ENCODE assay signal across 8 mouse cellular contexts in genomic region chr3:108165532-108166315, GRCm38 (mm10). TPM values are rescaled to one million over a fixed set of nuclear protein-coding genes. Genes with fewer than 3 reads are reported as not detected.
DNase-seq lines count a peak whose midpoint lies in the region; ATAC-seq and TF ChIP-seq lines count a peak whose summit lies in the region.
"Had no signal": no experiment of that assay in that cellular context is flagged by ENCODE, and none has a peak within 500 bp of the region (broad histone marks: within the 10 kb centered on the region; RNA-seq: fewer than 3 reads in every experiment).

No protein-coding gene starts in this region.

- H3K4me1 ChIP-seq in lung, embryonic 15.5 days = peaks cover 19% of the 10 kb centered on the region
- peaks cover 47% of the 10 kb centered on the region for H3K4me1 ChIP-seq in embryonic facial prominence, embryonic 13.5 days
- peaks cover 22% of the 10 kb centered on the region for H3K4me1 ChIP-seq in hindbrain, embryonic 11.5 days (replicated peaks; ENCODE audit: control insufficient read depth, insufficient read depth, low read length)

- no peak overlapping the region for H3ac ChIP-seq in myocyte (ENCODE audit: control insufficient read depth, insufficient read length)

- H3K27ac ChIP-seq in lung, embryonic 15.5 days = no peak overlapping the region
- 0 out of 2 replicates have a peak overlapping the region, but pooled peaks have one; percentile 11 for H3K27ac ChIP-seq in embryonic facial prominence, embryonic 13.5 days
- H3K27ac ChIP-seq in hindbrain, embryonic 11.5 days (ENCODE audit: low read depth, low read length) = peak overlapping the region; percentile 91

- no peak overlapping the region for H3K4me3 ChIP-seq in lung, embryonic 15.5 days
- H3K4me3 ChIP-seq in embryonic facial prominence, embryonic 13.5 days = no peak overlapping the region
- no peak overlapping the region for H3K4me3 ChIP-seq in hindbrain, embryonic 11.5 days (ENCODE audit: low read depth, low read length)
- no peak overlapping the region for H3K4me3 ChIP-seq in myocyte
- H3K4me3 ChIP-seq: erythroblast, embryonic 14.5 days had no signal

- H3K27me3 ChIP-seq in lung, embryonic 15.5 days = no peaks in the 10 kb centered on the region; the same call in 1 of the 2 replicates
- peaks cover 4% of the 10 kb centered on the region for H3K27me3 ChIP-seq in embryonic facial prominence, embryonic 13.5 days
- no peaks in the 10 kb centered on the region for H3K27me3 ChIP-seq in hindbrain, embryonic 11.5 days (ENCODE audit: control insufficient read depth, insufficient read depth, low read length)
- peaks cover 17% of the 10 kb centered on the region for H3K27me3 ChIP-seq in myocyte (ENCODE audit: control insufficient read depth, insufficient read depth, insufficient read length)

- no peaks in the 10 kb centered on the region for H3K79me2 ChIP-seq in myocyte (ENCODE audit: control insufficient read depth, insufficient read depth)

- no peak for DNase-seq in lung, adult 18-20 months
- DNase-seq in hindbrain, embryonic 11.5 days (ENCODE audit: low spot score) = peak; percentile 48
- no peak for DNase-seq in adrenal gland, adult 2 months
- DNase-seq in adrenal gland, adult 8-10 months = no peak

- peak; percentile 32; the same call in 1 of the 2 replicates for ATAC-seq in lung, embryonic 15.5 days (ENCODE audit: borderline replicate concordance, extremely low read depth, low FRiP score, low TSS enrichment)
- no peak for ATAC-seq in embryonic facial prominence, embryonic 13.5 days (ENCODE audit: insufficient number of reproducible peaks, insufficient read depth, low FRiP score, low TSS enrichment, low read depth)
- ATAC-seq in hindbrain, embryonic 11.5 days (ENCODE audit: low FRiP score) = peak; percentile 44; the same call in 1 of the 2 replicates

- no peaks in the 10 kb centered on the region for H3K36me3 ChIP-seq in lung, embryonic 15.5 days
- no peaks in the 10 kb centered on the region for H3K36me3 ChIP-seq in embryonic facial prominence, embryonic 13.5 days
- H3K36me3 ChIP-seq in hindbrain, embryonic 11.5 days (ENCODE audit: control insufficient read depth, insufficient read depth, low read length) = no peaks in the 10 kb centered on the region
- no peaks in the 10 kb centered on the region for H3K36me3 ChIP-seq in myocyte (ENCODE audit: control insufficient read depth, insufficient read depth)

- TF ChIP-seq POLR2A in myocyte (IDR thresholded peaks at IDR 0.05; ENCODE audit: insufficient read length, low read depth) = no peak

- no peak overlapping the region for H3K9ac ChIP-seq in lung, embryonic 15.5 days
- H3K9ac ChIP-seq in embryonic facial prominence, embryonic 13.5 days = no peak overlapping the region
- H3K9ac ChIP-seq in hindbrain, embryonic 11.5 days (ENCODE audit: low read depth, low read length) = 0 out of 2 replicates have a peak overlapping the region, but pooled peaks have one; percentile 16

- 52% methylated on average over 10 of the region's 10 CpGs for WGBS in lung, embryonic 15.5 days
- WGBS in embryonic facial prominence, embryonic 13.5 days = 20% methylated on average over 10 of the region's 10 CpGs
- 15% methylated on average over 10 of the region's 10 CpGs for WGBS in hindbrain, embryonic 11.5 days

- H3K9me3 ChIP-seq in lung, embryonic 15.5 days = no peaks in the 10 kb centered on the region
- no peaks in the 10 kb centered on the region for H3K9me3 ChIP-seq in embryonic facial prominence, embryonic 13.5 days
- H3K9me3 ChIP-seq in hindbrain, embryonic 11.5 days (ENCODE audit: control insufficient read depth, low read length) = no peaks in the 10 kb centered on the region

- no peak overlapping the region for H3K4me2 ChIP-seq in lung, embryonic 15.5 days
- peak overlapping the region; percentile 20 for H3K4me2 ChIP-seq in embryonic facial prominence, embryonic 13.5 days
- peak overlapping the region; percentile 11 for H3K4me2 ChIP-seq in hindbrain, embryonic 11.5 days (replicated peaks; ENCODE audit: low read depth, low read length)
- H3K4me2 ChIP-seq in myocyte (ENCODE audit: low read depth) = peak overlapping the region; percentile 2

TF ChIP-seq in myocyte, 11 proteins besides CTCF, POLR2A, EP300 and RAD21:
- TF ChIP-seq POLR2AphosphoS2 (IDR thresholded peaks at IDR 0.05; ENCODE audit: insufficient read length, low read depth) = no peak
- no peak for TF ChIP-seq CEBPB (IDR thresholded peaks at IDR 0.05; ENCODE audit: insufficient read depth, poor library complexity, severe bottlenecking)
- TF ChIP-seq MYOG (IDR thresholded peaks at IDR 0.05; ENCODE audit: control insufficient read depth in 1 of 3, insufficient read depth in 1 of 3, insufficient read length in 2 of 3, low read depth in 2 of 3) = no peak
- no peak for TF ChIP-seq TCF3 (IDR thresholded peaks at IDR 0.05; ENCODE audit: insufficient read length, low read depth)
- no peak for TF ChIP-seq REST (IDR thresholded peaks at IDR 0.05; ENCODE audit: insufficient read depth, insufficient read length)
- TF ChIP-seq MAX (IDR thresholded peaks at IDR 0.05; ENCODE audit: low read depth) = no peak
- TF ChIP-seq MYOD1 (IDR thresholded peaks at IDR 0.05; ENCODE audit: control insufficient read depth in 1 of 3, insufficient read length in 2 of 3, low read depth in 2 of 3) = no peak
- TF ChIP-seq USF1 (IDR thresholded peaks at IDR 0.05; ENCODE audit: low read depth) = no peak
- no peak for TF ChIP-seq E2F4 (IDR thresholded peaks at IDR 0.05; ENCODE audit: insufficient read depth)
- TF ChIP-seq SRF (IDR thresholded peaks at IDR 0.05; ENCODE audit: control insufficient read depth, insufficient read length, low read depth) = no peak
- no peak for TF ChIP-seq TCF12 (IDR thresholded peaks at IDR 0.05; ENCODE audit: insufficient read depth, poor library complexity, severe bottlenecking)

RNA-seq across cellular contexts. Expression of gene Gpr61, which starts 11.0 kb away (rescaled TPM):
- 0.07 TPM in 1 of 2 replicates, not detected in the other for polyA plus RNA-seq in lung, embryonic 15.5 days (2015; fragmentation: Nextera tagmentation; extraction: Ambion mirVana)
- 0.15 and 0.20 TPM in 2 replicates for polyA plus RNA-seq in embryonic facial prominence, embryonic 13.5 days (2015; fragmentation: Nextera tagmentation; extraction: Ambion mirVana)
- 0.34 and 0.57 TPM in 2 replicates for polyA plus RNA-seq in hindbrain, embryonic 11.5 days (2014; fragmentation: Nextera tagmentation; extraction: Ambion mirVana)
- polyA plus RNA-seq in myocyte (2012; fragmentation: generic; extraction: Trizol) = 0.06 TPM
- under 1 TPM; 0.20 to 0.48 TPM for total RNA-seq in adrenal gland, adult 2 months (2021)
- 0.12 and 0.20 TPM in 2 replicates for polyA plus RNA-seq in adrenal gland, adult 2 months (2012; rRNA removed)
- total RNA-seq in adrenal gland, adult 8-10 months (2022) = 1 to 10 TPM in 1 of 4 experiments, under 1 TPM in 3; 0.31 to 1.1 (median 0.71) TPM
- polyA plus RNA-seq: erythroblast, embryonic 14.5 days had no signal

RNA-seq across cellular contexts. Expression of gene Gnai3, which starts 19.8 kb away (rescaled TPM):
- 162 and 165 TPM in 2 replicates for polyA plus RNA-seq in lung, embryonic 15.5 days (2015; fragmentation: Nextera tagmentation; extraction: Ambion mirVana)
- 173 and 185 TPM in 2 replicates for polyA plus RNA-seq in embryonic facial prominence, embryonic 13.5 days (2015; fragmentation: Nextera tagmentation; extraction: Ambion mirVana)
- polyA plus RNA-seq in hindbrain, embryonic 11.5 days (2014; fragmentation: Nextera tagmentation; extraction: Ambion mirVana) = 199 and 224 TPM in 2 replicates
- polyA plus RNA-seq in myocyte (2012; fragmentation: generic; extraction: Trizol) = 20.1 TPM
- 100 to 1,000 TPM; 117 to 136 TPM for total RNA-seq in adrenal gland, adult 2 months (2021)
- polyA plus RNA-seq in adrenal gland, adult 2 months (2012; rRNA removed) = 13.8 and 14.0 TPM in 2 replicates
- 100 to 1,000 TPM; 137 to 154 (median 149) TPM for total RNA-seq in adrenal gland, adult 8-10 months (2022)

RNA-seq across cellular contexts. Expression of gene Amigo1, which starts 20.4 kb away (rescaled TPM):
- polyA plus RNA-seq in lung, embryonic 15.5 days (2015; fragmentation: Nextera tagmentation; extraction: Ambion mirVana) = 2.0 and 3.0 TPM in 2 replicates
- polyA plus RNA-seq in embryonic facial prominence, embryonic 13.5 days (2015; fragmentation: Nextera tagmentation; extraction: Ambion mirVana) = 4.0 and 4.5 TPM in 2 replicates
- 4.2 and 6.0 TPM in 2 replicates for polyA plus RNA-seq in hindbrain, embryonic 11.5 days (2014; fragmentation: Nextera tagmentation; extraction: Ambion mirVana)
- polyA plus RNA-seq in myocyte (2012; fragmentation: generic; extraction: Trizol) = 3.3 TPM
- 10 to 100 TPM; 21.4 to 27.8 TPM for total RNA-seq in adrenal gland, adult 2 months (2021)
- 57.6 and 62.3 TPM in 2 replicates for polyA plus RNA-seq in adrenal gland, adult 2 months (2012; rRNA removed)
- 10 to 100 TPM; 24.4 to 36.9 (median 31.6) TPM for total RNA-seq in adrenal gland, adult 8-10 months (2022)

RNA-seq across cellular contexts. Expression of gene Cyb561d1, which starts 35.3 kb away (rescaled TPM):
- 2.6 and 3.4 TPM in 2 replicates for polyA plus RNA-seq in lung, embryonic 15.5 days (2015; fragmentation: Nextera tagmentation; extraction: Ambion mirVana)
- polyA plus RNA-seq in embryonic facial prominence, embryonic 13.5 days (2015; fragmentation: Nextera tagmentation; extraction: Ambion mirVana) = 2.6 and 2.8 TPM in 2 replicates
- 2.4 and 2.6 TPM in 2 replicates for polyA plus RNA-seq in hindbrain, embryonic 11.5 days (2014; fragmentation: Nextera tagmentation; extraction: Ambion mirVana)
- polyA plus RNA-seq in myocyte (2012; fragmentation: generic; extraction: Trizol) = 3.2 TPM
- 1 to 10 TPM; 6.4 to 7.9 TPM for total RNA-seq in adrenal gland, adult 2 months (2021)
- polyA plus RNA-seq in adrenal gland, adult 2 months (2012; rRNA removed) = 6.9 and 8.1 TPM in 2 replicates
- total RNA-seq in adrenal gland, adult 8-10 months (2022) = 10 to 100 TPM in 2 of 4 experiments, 1 to 10 TPM in 2; 9.3 to 14.7 (median 11.7) TPM

RNA-seq across cellular contexts. Expression of gene Atxn7l2, which starts 45.0 kb away (rescaled TPM):
- polyA plus RNA-seq in lung, embryonic 15.5 days (2015; fragmentation: Nextera tagmentation; extraction: Ambion mirVana) = 14.5 TPM in 2 replicates
- polyA plus RNA-seq in embryonic facial prominence, embryonic 13.5 days (2015; fragmentation: Nextera tagmentation; extraction: Ambion mirVana) = 22.0 and 27.1 TPM in 2 replicates
- 16.6 and 19.9 TPM in 2 replicates for polyA plus RNA-seq in hindbrain, embryonic 11.5 days (2014; fragmentation: Nextera tagmentation; extraction: Ambion mirVana)
- polyA plus RNA-seq in myocyte (2012; fragmentation: generic; extraction: Trizol) = 2.7 TPM
- 1 to 10 TPM; 9.1 to 9.4 TPM for total RNA-seq in adrenal gland, adult 2 months (2021)
- 11.8 and 13.5 TPM in 2 replicates for polyA plus RNA-seq in adrenal gland, adult 2 months (2012; rRNA removed)
- 10 to 100 TPM in 3 of 4 experiments, 1 to 10 TPM in 1; 8.2 to 23.1 (median 15.0) TPM for total RNA-seq in adrenal gland, adult 8-10 months (2022)
